Mouse (Mus musculus): Measurements from ENCODE around the gene Frmd6. TPM values are rescaled to one million over a fixed set of nuclear protein-coding genes. Genes with fewer than 3 reads are reported as not detected.

The Frmd6 gene
- 29.1 and 32.6 TPM in 2 replicates for polyA plus RNA-seq (2012; rRNA removed)

DNA sequence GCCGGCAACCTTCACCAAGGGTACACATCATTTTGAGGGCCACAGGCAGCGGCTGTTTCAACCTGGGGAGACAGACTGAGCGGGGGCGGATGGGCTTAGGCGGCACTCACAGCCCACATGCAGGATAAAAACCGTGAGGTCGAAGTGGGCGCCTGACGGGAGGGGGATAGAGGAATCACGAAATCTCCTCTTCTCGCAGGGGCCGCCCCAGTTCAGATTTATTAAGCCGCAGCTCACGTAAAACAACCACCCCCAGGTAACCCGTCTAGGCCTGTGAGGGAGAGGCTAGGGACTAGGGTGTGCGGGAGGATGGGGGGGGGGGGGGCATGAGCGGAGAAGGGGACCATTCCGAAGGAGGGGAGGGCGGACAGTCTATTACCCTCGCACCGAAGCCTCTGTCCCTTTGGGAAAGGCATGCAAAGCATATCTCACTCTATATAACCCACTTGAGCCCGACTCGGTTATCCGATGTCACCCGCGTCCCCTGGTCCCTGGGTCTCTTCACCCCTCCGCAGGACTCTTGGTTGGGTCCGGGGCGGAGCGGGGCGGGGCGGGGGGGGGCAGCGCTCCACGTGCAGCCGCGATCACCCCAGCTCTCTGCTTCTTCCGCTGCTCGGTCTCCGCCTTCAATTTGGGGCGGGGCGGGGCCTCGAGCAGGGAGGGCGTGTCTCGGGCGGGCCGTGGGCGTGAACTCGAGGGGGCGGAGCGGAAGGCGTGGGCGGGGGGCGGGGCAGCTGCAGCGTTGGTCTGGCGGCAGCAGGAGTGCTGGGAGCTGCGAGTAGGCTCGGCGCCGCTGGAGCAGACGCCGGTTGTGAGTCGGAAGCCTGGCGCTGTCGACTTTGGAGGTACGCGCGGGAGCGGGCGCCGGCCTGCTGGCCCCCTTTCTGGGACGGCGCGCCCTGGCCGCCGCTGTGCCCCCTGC lies at the start of gene Frmd6:
Gene Frmd6, plus strand, starts transcription at position 786 of the 922 bp plus-strand sequence.
- H3K4me1 ChIP-seq (ENCODE audit: control insufficient read depth, insufficient read depth, low read length) = peaks cover 8% of the 10 kb centered on the region
- WGBS = under 1% methylated on average over 63 of the region's 75 CpGs
- DNase-seq = peak; percentile 92
- peak; percentile 99 for TF ChIP-seq POLR2A (IDR thresholded peaks at IDR 0.05; ENCODE audit: borderline replicate concordance, extremely low read depth, low read depth, low read length)
- TF ChIP-seq CTCF (IDR thresholded peaks at IDR 0.05; ENCODE audit: insufficient read depth, low read length) = 0 out of 2 replicates have a peak, but pooled peaks have one; percentile 30
- H3K4me3 ChIP-seq (replicated peaks; ENCODE audit: extremely low read depth, low read depth, low read length) = peak within 1 kb of the TSS; percentile 80

DNA sequence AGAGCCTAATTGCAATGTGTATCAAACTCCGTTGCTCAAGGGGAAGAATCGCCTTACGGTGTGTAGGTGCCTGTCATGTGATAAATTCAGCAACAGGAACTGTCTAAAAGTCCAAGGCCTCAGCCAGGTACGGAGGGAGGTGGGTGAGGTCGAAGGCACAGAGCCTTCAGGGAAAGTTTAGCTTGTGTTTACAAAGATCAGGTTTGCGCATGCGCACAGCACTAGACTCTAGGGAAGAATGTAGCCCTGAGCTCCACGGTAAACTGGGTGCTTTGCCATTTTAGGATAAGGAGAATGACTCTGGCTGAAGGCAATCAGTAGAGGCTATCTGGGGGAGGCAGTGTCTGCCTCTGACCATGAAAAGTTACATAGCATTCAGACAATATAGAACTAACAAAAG lies 49.7 kb upstream of the Frmd6 start:
- Histone ChIP-seq H3K4me3 (replicated peaks; ENCODE audit: extremely low read depth, low read depth, low read length) (no peak overlapping the region), H3K4me1 (ENCODE audit: control insufficient read depth, insufficient read depth, low read length) (peaks cover 9% of the 10 kb centered on the region)
- no peak for DNase-seq
- 78% methylated on average over 8 of the region's 8 CpGs for WGBS
- no peak for TF ChIP-seq CTCF (IDR thresholded peaks at IDR 0.05; ENCODE audit: insufficient read depth, low read length)
- TF ChIP-seq POLR2A (IDR thresholded peaks at IDR 0.05; ENCODE audit: borderline replicate concordance, extremely low read depth, low read depth, low read length) = no peak

- WGBS = 84% methylated on average over 12 of the region's 12 CpGs
- TF ChIP-seq POLR2A (IDR thresholded peaks at IDR 0.05; ENCODE audit: borderline replicate concordance, extremely low read depth, low read depth, low read length) (no peak), CTCF (IDR thresholded peaks at IDR 0.05; ENCODE audit: insufficient read depth, low read length) (no peak)
- peaks cover 9% of the 10 kb centered on the region for H3K4me1 ChIP-seq (ENCODE audit: control insufficient read depth, insufficient read depth, low read length)
- no peak for DNase-seq
- no peak overlapping the region for H3K4me3 ChIP-seq (replicated peaks; ENCODE audit: extremely low read depth, low read depth, low read length)
These were observed 48.6 kb upstream of the Frmd6 start for GRCm38 (mm10) chr12:70776683-70777082.

GRCm38 (mm10) chr12:70777466-70777865 lies 47.8 kb upstream of the Frmd6 start:
- TF ChIP-seq POLR2A (IDR thresholded peaks at IDR 0.05; ENCODE audit: borderline replicate concordance, extremely low read depth, low read depth, low read length) (no peak), CTCF (IDR thresholded peaks at IDR 0.05; ENCODE audit: insufficient read depth, low read length) (no peak)
- H3K4me3 ChIP-seq (replicated peaks; ENCODE audit: extremely low read depth, low read depth, low read length) = no peak overlapping the region
- peaks cover 9% of the 10 kb centered on the region for H3K4me1 ChIP-seq (ENCODE audit: control insufficient read depth, insufficient read depth, low read length)
- no peak for DNase-seq
- WGBS = 79% methylated on average over 5 of the region's 5 CpGs

GRCm38 (mm10) chr12:70777866-70778265 lies 47.4 kb upstream of the Frmd6 start:
- TF ChIP-seq CTCF (IDR thresholded peaks at IDR 0.05; ENCODE audit: insufficient read depth, low read length) (no peak), POLR2A (IDR thresholded peaks at IDR 0.05; ENCODE audit: borderline replicate concordance, extremely low read depth, low read depth, low read length) (no peak)

GRCm38 (mm10) chr12:70778271-70778670 lies 47.0 kb upstream of the Frmd6 start:
- Histone ChIP-seq H3K4me3 (replicated peaks; ENCODE audit: extremely low read depth, low read depth, low read length) (no peak overlapping the region), H3K4me1 (ENCODE audit: control insufficient read depth, insufficient read depth, low read length) (peaks cover 9% of the 10 kb centered on the region)
- TF ChIP-seq CTCF (IDR thresholded peaks at IDR 0.05; ENCODE audit: insufficient read depth, low read length) (no peak), POLR2A (IDR thresholded peaks at IDR 0.05; ENCODE audit: borderline replicate concordance, extremely low read depth, low read depth, low read length) (no peak)
- no peak for DNase-seq
- WGBS = 93% methylated on average over 2 of the region's 2 CpGs

More at GRCm38 (mm10) chr12:70777866-70778265, 47.4 kb upstream of the Frmd6 start:
- DNase-seq = no peak
- Histone ChIP-seq H3K4me3 (replicated peaks; ENCODE audit: extremely low read depth, low read depth, low read length) (no peak overlapping the region), H3K4me1 (ENCODE audit: control insufficient read depth, insufficient read depth, low read length) (peaks cover 9% of the 10 kb centered on the region)

DNA sequence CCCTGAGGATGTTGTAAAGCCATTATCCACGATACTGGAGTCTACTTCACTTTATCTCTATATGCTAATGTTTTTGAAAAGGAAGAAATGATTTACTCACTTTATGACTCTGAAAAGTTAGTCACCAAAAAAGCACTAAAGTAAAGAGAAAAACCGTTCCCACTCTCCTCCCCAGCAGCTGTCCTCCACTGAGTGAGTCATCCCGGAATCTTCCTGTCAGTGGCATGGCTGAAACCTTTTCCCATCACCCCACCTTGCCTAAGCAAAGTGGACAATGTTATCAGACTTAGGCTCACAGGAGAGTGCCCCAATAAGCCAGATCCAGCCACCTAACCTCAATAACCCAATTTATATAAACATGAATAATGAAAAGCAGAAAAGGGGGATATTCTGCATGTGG lies 46.6 kb upstream of the Frmd6 start:
- WGBS = 62% methylated on average over 3 of the region's 3 CpGs
- no peak for DNase-seq

GRCm38 (mm10) chr12:70783049-70783448 lies 42.3 kb upstream of the Frmd6 start:
- peaks cover 8% of the 10 kb centered on the region for H3K4me1 ChIP-seq (ENCODE audit: control insufficient read depth, insufficient read depth, low read length)
- no peak for DNase-seq
- TF ChIP-seq POLR2A (IDR thresholded peaks at IDR 0.05; ENCODE audit: borderline replicate concordance, extremely low read depth, low read depth, low read length) = no peak
- no peak for TF ChIP-seq CTCF (IDR thresholded peaks at IDR 0.05; ENCODE audit: insufficient read depth, low read length)
- no peak overlapping the region for H3K4me3 ChIP-seq (replicated peaks; ENCODE audit: extremely low read depth, low read depth, low read length)
- 50% methylated on average over 9 of the region's 9 CpGs for WGBS

More for the DNA sequence above, 46.6 kb upstream of the Frmd6 start:
- Histone ChIP-seq H3K4me3 (replicated peaks; ENCODE audit: extremely low read depth, low read depth, low read length) (no peak overlapping the region), H3K4me1 (ENCODE audit: control insufficient read depth, insufficient read depth, low read length) (peaks cover 4% of the 10 kb centered on the region)
- no peak for TF ChIP-seq POLR2A (IDR thresholded peaks at IDR 0.05; ENCODE audit: borderline replicate concordance, extremely low read depth, low read depth, low read length)
- TF ChIP-seq CTCF (IDR thresholded peaks at IDR 0.05; ENCODE audit: insufficient read depth, low read length) = no peak

- H3K4me1 ChIP-seq (ENCODE audit: control insufficient read depth, insufficient read depth, low read length) = peaks cover 8% of the 10 kb centered on the region
- TF ChIP-seq CTCF (IDR thresholded peaks at IDR 0.05; ENCODE audit: insufficient read depth, low read length) = no peak
- TF ChIP-seq POLR2A (IDR thresholded peaks at IDR 0.05; ENCODE audit: borderline replicate concordance, extremely low read depth, low read depth, low read length) = peak; percentile 41; the same call in 1 of the 2 replicates
- no peak overlapping the region for H3K4me3 ChIP-seq (replicated peaks; ENCODE audit: extremely low read depth, low read depth, low read length)
- DNase-seq = no peak
- 46% methylated on average over 22 of the region's 22 CpGs for WGBS
These were observed 41.7 kb upstream of the Frmd6 start for GRCm38 (mm10) chr12:70783475-70784239.

Measured in lung, adult 2 months (tissue).